Mouse (Mus musculus) hindbrain, embryonic 14.5 days (tissue): ENCODE measurements at regions not wholly inside any gene's neighbourhood (a gene's known extent, or its start where the extent isn't known, plus 50 kb on each side); places are given as distances from the start of the nearest gene placed in this dataset.

Experiments used
- ATAC-seq: fragments of 200-750 bp; cut with Nextera tagmentation; 2 replicates; pipeline ENCODE4 v1.8.0; 2017; ENCODE audit warnings: moderate number of reproducible peaks, mild to moderate bottlenecking, moderate TSS enrichment, moderate library complexity; ENCODE audit not compliant: low FRiP score
- DNase-seq: peaks from one replicate; pipeline ENCODE4 v3.0.0-alpha.2; 2015; ENCODE audit warnings: low spot score
- H3K27ac ChIP-seq: fragments of 300-500 bp; sonication (generic); 2 replicates; pipeline ENCODE4 v1.5.1; 2014; ENCODE audit warnings: mild to moderate bottlenecking, moderate library complexity
- H3K27me3 ChIP-seq: fragments of 300-500 bp; sonication (generic); 2 replicates; pipeline ENCODE4 v1.6.1; 2014; ENCODE audit warnings: mild to moderate bottlenecking, low read length, mixed read lengths; ENCODE audit not compliant: control insufficient read depth, insufficient read depth
- H3K36me3 ChIP-seq: fragments of 300-500 bp; sonication (generic); replicated peaks from 2 replicates; pipeline ENCODE4 v1.6.1; 2014; ENCODE audit not compliant: control insufficient read depth, insufficient read depth
- H3K4me1 ChIP-seq: fragments of 300-500 bp; sonication (generic); replicated peaks from 2 replicates; pipeline ENCODE4 v1.6.1; 2014; ENCODE audit warnings: antibody characterized with exemption, low read length, mixed read lengths; ENCODE audit not compliant: control insufficient read depth, insufficient read depth
- H3K4me2 ChIP-seq: fragments of 300-500 bp; sonication (generic); replicated peaks from 2 replicates; pipeline ENCODE4 v1.6.1; 2014; ENCODE audit warnings: mild to moderate bottlenecking, moderate library complexity
- H3K4me3 ChIP-seq: fragments of 300-500 bp; sonication (generic); replicated peaks from 2 replicates; pipeline ENCODE4 v1.5.1; 2014; ENCODE audit warnings: mild to moderate bottlenecking, low read length
- H3K9ac ChIP-seq: fragments of 300-500 bp; sonication (generic); 2 replicates; pipeline ENCODE4 v1.6.1; 2014
- H3K9me3 ChIP-seq: fragments of 300-500 bp; sonication (generic); 2 replicates; pipeline ENCODE4 v1.6.1; 2016; ENCODE audit warnings: low read length; ENCODE audit not compliant: control insufficient read depth
- WGBS: fragments of 180-500 bp; shearing (Covaris S2); extraction: QIAGEN DNeasy Blood & Tissue Kit; methylation state at CpG from one replicate; pipeline ENCODE4 v1.1.7; 2014; 5-methylcytosine and 5-hydroxymethylcytosine counted together

- H3K4me1 ChIP-seq, result no peaks in the 10 kb centered on the region
- H3K27me3 ChIP-seq, result no peaks in the 10 kb centered on the region
- H3K9me3 ChIP-seq, result no peaks in the 10 kb centered on the region
- no peak for ATAC-seq
- no peak overlapping the region for H3K4me3 ChIP-seq
- H3K36me3 ChIP-seq, result no peaks in the 10 kb centered on the region
- H3K4me2 ChIP-seq, result no peak overlapping the region
- H3K27ac ChIP-seq, result no peak overlapping the region
- no peak for DNase-seq
- no peak overlapping the region for H3K9ac ChIP-seq
These were observed 317.6 kb downstream of the Epha7 start for GRCm38 (mm10) chr4:29130485-29130884.

- Histone ChIP-seq H3K4me1 (no peaks in the 10 kb centered on the region), H3K4me2 (no peak overlapping the region), H3K36me3 (no peaks in the 10 kb centered on the region), H3K9ac (no peak overlapping the region), H3K9me3 (no peaks in the 10 kb centered on the region), H3K27me3 (no peaks in the 10 kb centered on the region), H3K27ac (no peak overlapping the region), H3K4me3 (no peak overlapping the region)
- DNase-seq, result no peak
- no peak for ATAC-seq
- 73% methylated on average over 21 of the region's 21 CpGs for WGBS
These were observed 320.7 kb downstream of the Epha7 start for GRCm38 (mm10) chr4:29133404-29134307.

DNA sequence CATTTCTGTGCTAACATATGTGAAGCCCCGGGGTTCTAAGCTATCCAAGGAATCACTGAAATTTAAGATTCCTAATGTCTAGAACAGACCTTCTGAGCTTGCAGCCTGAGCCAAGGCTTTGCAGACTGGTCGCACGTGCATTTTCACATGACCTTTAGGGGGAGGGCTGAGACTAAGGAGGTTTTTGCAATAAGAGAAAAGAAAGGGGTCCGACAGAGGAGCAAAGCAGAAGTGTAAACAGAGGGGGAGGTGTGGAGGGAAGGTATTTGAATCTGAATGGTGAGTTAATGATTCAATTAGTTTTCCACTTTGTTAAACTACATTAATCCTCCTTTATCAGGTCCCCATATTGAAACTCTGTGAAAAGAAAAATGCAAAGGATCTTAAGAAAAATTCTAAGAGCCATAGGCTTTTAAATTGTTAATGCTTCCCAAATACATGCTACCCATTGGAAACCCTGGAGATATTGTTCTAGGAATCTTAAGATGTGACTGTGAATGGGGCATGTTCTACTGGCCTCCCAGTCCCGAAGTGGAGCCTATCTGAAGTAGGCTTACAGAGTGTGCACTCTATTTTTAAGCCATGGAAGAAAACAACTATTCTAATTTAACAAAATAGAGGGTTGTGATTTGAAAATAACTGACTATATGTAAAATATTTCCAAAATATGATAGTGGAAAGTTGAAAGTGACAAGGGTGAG lies 322.9 kb downstream of the Epha7 start:
- DNase-seq (no peak), ATAC-seq (no peak)
- Histone ChIP-seq H3K36me3 (no peaks in the 10 kb centered on the region), H3K4me2 (no peak overlapping the region), H3K9me3 (no peaks in the 10 kb centered on the region), H3K9ac (no peak overlapping the region), H3K27me3 (no peaks in the 10 kb centered on the region), H3K27ac (no peak overlapping the region), H3K4me1 (no peaks in the 10 kb centered on the region), H3K4me3 (no peak overlapping the region)
- WGBS, result 8% methylated on average over 5 of the region's 5 CpGs

DNA sequence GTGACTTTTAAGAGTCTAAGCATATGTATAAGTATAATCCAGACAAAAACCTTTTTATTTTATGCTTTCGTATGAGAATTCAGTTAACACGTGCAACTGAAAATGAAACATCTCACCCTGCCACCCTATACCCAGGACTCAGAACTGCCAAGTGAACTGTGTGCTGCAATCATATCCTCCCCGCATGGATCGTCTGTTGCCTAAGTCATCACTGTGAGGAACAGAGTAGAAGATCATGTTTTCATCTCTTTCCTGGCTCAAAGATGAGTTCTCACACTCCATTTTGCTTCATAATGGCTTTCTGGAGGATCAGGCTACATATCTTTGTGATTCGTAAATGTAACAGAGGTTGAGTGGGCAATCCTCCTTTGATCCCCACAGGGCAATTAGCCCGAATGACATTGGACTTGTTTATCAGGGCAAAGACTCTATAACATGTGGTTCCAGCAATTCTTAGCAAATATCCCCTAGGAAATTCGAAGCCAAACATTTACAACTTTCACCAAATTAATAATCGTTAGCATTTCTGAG lies 325.9 kb downstream of the Epha7 start:
- 90% methylated on average over 8 of the region's 8 CpGs for WGBS
- H3K4me1 ChIP-seq, result no peaks in the 10 kb centered on the region
- no peaks in the 10 kb centered on the region for H3K9me3 ChIP-seq
- no peak overlapping the region for H3K27ac ChIP-seq
- H3K27me3 ChIP-seq, result no peaks in the 10 kb centered on the region
- no peak for DNase-seq
- ATAC-seq, result no peak
- no peak overlapping the region for H3K9ac ChIP-seq
- H3K4me2 ChIP-seq, result no peak overlapping the region
- no peaks in the 10 kb centered on the region for H3K36me3 ChIP-seq
- no peak overlapping the region for H3K4me3 ChIP-seq

- H3K9me3 ChIP-seq, result no peaks in the 10 kb centered on the region
- H3K27me3 ChIP-seq, result no peaks in the 10 kb centered on the region
- no peak overlapping the region for H3K4me2 ChIP-seq
- ATAC-seq (no peak), DNase-seq (no peak)
- no peak overlapping the region for H3K9ac ChIP-seq
- no peak overlapping the region for H3K27ac ChIP-seq
- H3K4me3 ChIP-seq, result no peak overlapping the region
- 98% methylated on average over 1 of the region's 1 CpGs for WGBS
- no peaks in the 10 kb centered on the region for H3K4me1 ChIP-seq
- no peaks in the 10 kb centered on the region for H3K36me3 ChIP-seq
These were observed 330.5 kb downstream of the Epha7 start for GRCm38 (mm10) chr4:29143415-29143814.

- H3K27ac ChIP-seq, result no peak overlapping the region
- H3K9ac ChIP-seq, result no peak overlapping the region
- H3K4me1 ChIP-seq, result no peaks in the 10 kb centered on the region
- H3K4me3 ChIP-seq, result no peak overlapping the region
- ATAC-seq (no peak), DNase-seq (no peak)
- WGBS, result 93% methylated on average over 4 of the region's 4 CpGs
- no peak overlapping the region for H3K4me2 ChIP-seq
- no peaks in the 10 kb centered on the region for H3K36me3 ChIP-seq
- H3K9me3 ChIP-seq, result no peaks in the 10 kb centered on the region
- H3K27me3 ChIP-seq, result no peaks in the 10 kb centered on the region
These were observed 332.3 kb downstream of the Epha7 start for GRCm38 (mm10) chr4:29145242-29145641.

DNA sequence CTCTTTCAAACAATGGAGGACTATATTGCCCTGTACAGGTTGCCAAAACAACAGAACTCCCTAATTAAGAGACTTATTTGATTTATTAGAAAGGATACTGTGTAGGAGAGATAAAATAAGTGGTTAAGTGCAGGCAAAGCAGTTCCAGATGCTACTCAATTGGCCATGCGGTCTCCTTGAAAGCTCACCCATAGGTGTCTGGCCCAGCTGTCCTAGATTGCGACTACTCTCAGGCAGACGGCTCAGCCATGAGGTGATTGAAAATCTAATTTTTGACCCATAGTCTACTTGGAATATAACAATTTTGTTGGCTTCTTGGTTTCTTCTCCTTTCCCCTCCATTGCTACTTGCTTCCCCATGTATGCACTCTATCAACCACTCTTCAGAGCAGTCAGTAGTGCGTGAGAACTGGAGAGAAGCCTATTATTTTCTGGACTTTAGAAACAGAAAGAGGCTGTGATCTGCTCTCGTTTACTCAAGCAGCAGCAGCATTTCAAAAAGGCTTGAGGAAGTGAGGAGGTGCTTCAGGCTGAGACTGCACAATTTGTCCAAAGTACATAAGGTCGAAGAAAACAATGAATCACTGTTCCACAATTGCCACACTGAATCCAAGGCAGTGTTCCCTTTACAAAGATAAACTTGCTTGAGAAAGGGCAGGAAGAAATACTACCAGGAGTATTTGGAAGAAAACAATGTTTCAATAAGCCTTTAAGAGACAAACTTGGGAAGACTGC lies 339.4 kb downstream of the Epha7 start:
- Histone ChIP-seq H3K27me3 (no peaks in the 10 kb centered on the region), H3K4me3 (no peak overlapping the region), H3K9ac (no peak overlapping the region), H3K9me3 (no peaks in the 10 kb centered on the region), H3K4me1 (no peaks in the 10 kb centered on the region), H3K27ac (no peak overlapping the region), H3K36me3 (no peaks in the 10 kb centered on the region), H3K4me2 (no peak overlapping the region)
- DNase-seq, result no peak
- 70% methylated on average over 6 of the region's 6 CpGs for WGBS
- no peak for ATAC-seq

- Histone ChIP-seq H3K27me3 (no peaks in the 10 kb centered on the region), H3K9ac (no peak overlapping the region), H3K9me3 (0 out of 2 replicates have a peak, but pooled peaks cover 3% of the 10 kb centered on the region), H3K4me2 (no peak overlapping the region), H3K4me3 (no peak overlapping the region), H3K27ac (no peak overlapping the region), H3K4me1 (no peaks in the 10 kb centered on the region), H3K36me3 (no peaks in the 10 kb centered on the region)
- ATAC-seq, result no peak
- no peak for DNase-seq
- WGBS, result 76% methylated on average over 2 of the region's 2 CpGs
These were observed 369.6 kb downstream of the Epha7 start for GRCm38 (mm10) chr4:29182494-29182893.

GRCm38 (mm10) chr4:29183411-29183810 lies 370.5 kb downstream of the Epha7 start:
- no peaks in the 10 kb centered on the region for H3K36me3 ChIP-seq
- no peak overlapping the region for H3K9ac ChIP-seq
- no peaks in the 10 kb centered on the region for H3K27me3 ChIP-seq
- no peak overlapping the region for H3K4me2 ChIP-seq
- no peaks in the 10 kb centered on the region for H3K4me1 ChIP-seq
- H3K27ac ChIP-seq, result no peak overlapping the region
- ATAC-seq (no peak), DNase-seq (no peak)
- H3K4me3 ChIP-seq, result no peak overlapping the region
- 0 out of 2 replicates have a peak, but pooled peaks cover 3% of the 10 kb centered on the region for H3K9me3 ChIP-seq
